Mouse (Mus musculus): ENCODE measurements around the gene Hmgcl.
"Not testable (repeated sequence)": the region's sequence is repeated elsewhere in the genome, so short reads cannot be mapped to it uniquely, and the experiment has no call there.

Hmgcl gene

GRCm38 (mm10) chr4:135926861-135927260, 19.4 kb upstream of the Hmgcl start:
- DNase-seq (ENCODE audit: low spot score in 2 of 2): no peak

GRCm38 (mm10) chr4:135928376-135928775, 17.9 kb upstream of the Hmgcl start:
- no peak for DNase-seq (ENCODE audit: low spot score in 2 of 2)

- DNase-seq (ENCODE audit: low spot score in 2 of 2): no peak
These were observed 16.8 kb upstream of the Hmgcl start for GRCm38 (mm10) chr4:135929405-135929804.

- no peak for DNase-seq (ENCODE audit: low spot score in 2 of 2)
These were observed 16.4 kb upstream of the Hmgcl start for GRCm38 (mm10) chr4:135929828-135930227.

- no peak for DNase-seq (ENCODE audit: low spot score in 2 of 2)
These were observed 16.0 kb upstream of the Hmgcl start for GRCm38 (mm10) chr4:135930239-135930638.

GRCm38 (mm10) chr4:135931832-135932231, 14.4 kb upstream of the Hmgcl start:
- DNase-seq (ENCODE audit: low spot score in 2 of 2): peak in 1 of 2 experiments; percentile 45

GRCm38 (mm10) chr4:135934708-135935500, 11.3 kb upstream of the Hmgcl start:
- DNase-seq (ENCODE audit: low spot score in 2 of 2): no peak

- DNase-seq (ENCODE audit: low spot score in 2 of 2): no peak
These were observed 10.7 kb upstream of the Hmgcl start for GRCm38 (mm10) chr4:135935502-135935901.

GRCm38 (mm10) chr4:135938858-135939257, 7.4 kb upstream of the Hmgcl start:
- DNase-seq (ENCODE audit: low spot score in 2 of 2): no peak

GRCm38 (mm10) chr4:135941026-135941425, 5.2 kb upstream of the Hmgcl start:
- DNase-seq (ENCODE audit: low spot score in 2 of 2): not testable (repeated sequence)

GRCm38 (mm10) chr4:135942193-135942592, 4.1 kb upstream of the Hmgcl start:
- no peak for DNase-seq (ENCODE audit: low spot score in 2 of 2)

GRCm38 (mm10) chr4:135943389-135943788, 2.9 kb upstream of the Hmgcl start:
- no peak for DNase-seq (ENCODE audit: low spot score in 2 of 2)

- DNase-seq (ENCODE audit: low spot score in 2 of 2): no peak
These were observed 542 bp upstream of the Hmgcl start for GRCm38 (mm10) chr4:135945706-135946105.

- no peak for DNase-seq (ENCODE audit: low spot score in 2 of 2)
These were observed 532 bp downstream of the Hmgcl start for GRCm38 (mm10) chr4:135946659-135947301.

GRCm38 (mm10) chr4:135948142-135948541, 1.9 kb downstream of the Hmgcl start:
- DNase-seq (ENCODE audit: low spot score in 2 of 2): no peak

- DNase-seq (ENCODE audit: low spot score in 2 of 2): no peak
These were observed 3.2 kb downstream of the Hmgcl start for GRCm38 (mm10) chr4:135949475-135949874.

- DNase-seq (ENCODE audit: low spot score in 2 of 2): no peak
These were observed 3.7 kb downstream of the Hmgcl start for GRCm38 (mm10) chr4:135949911-135950310.

- DNase-seq (ENCODE audit: low spot score in 2 of 2): no peak
These were observed 4.1 kb downstream of the Hmgcl start for GRCm38 (mm10) chr4:135950365-135950764.

GRCm38 (mm10) chr4:135951505-135951904, 5.3 kb downstream of the Hmgcl start:
- no peak for DNase-seq (ENCODE audit: low spot score in 2 of 2)

- no peak for DNase-seq (ENCODE audit: low spot score in 2 of 2)
These were observed 6.9 kb downstream of the Hmgcl start for GRCm38 (mm10) chr4:135953179-135953578.

GRCm38 (mm10) chr4:135954241-135954640, 8.0 kb downstream of the Hmgcl start:
- peak; percentile 48 to 81 for DNase-seq (ENCODE audit: low spot score in 2 of 2)

GRCm38 (mm10) chr4:135955886-135956285, 9.6 kb downstream of the Hmgcl start:
- no peak for DNase-seq (ENCODE audit: low spot score in 2 of 2)

- no peak for DNase-seq (ENCODE audit: low spot score in 2 of 2)
These were observed 12.1 kb downstream of the Hmgcl start for GRCm38 (mm10) chr4:135958354-135958753.
